Mouse (Mus musculus): ENCODE results near the gene Rilp. TPM values are rescaled to one million over a fixed set of nuclear protein-coding genes. Genes with fewer than 3 reads are reported as not detected.

Gene Rilp
- total and polyA plus RNA-seq, 3 experiments: 0.19 to 0.65 TPM; not detected in 1

DNA sequence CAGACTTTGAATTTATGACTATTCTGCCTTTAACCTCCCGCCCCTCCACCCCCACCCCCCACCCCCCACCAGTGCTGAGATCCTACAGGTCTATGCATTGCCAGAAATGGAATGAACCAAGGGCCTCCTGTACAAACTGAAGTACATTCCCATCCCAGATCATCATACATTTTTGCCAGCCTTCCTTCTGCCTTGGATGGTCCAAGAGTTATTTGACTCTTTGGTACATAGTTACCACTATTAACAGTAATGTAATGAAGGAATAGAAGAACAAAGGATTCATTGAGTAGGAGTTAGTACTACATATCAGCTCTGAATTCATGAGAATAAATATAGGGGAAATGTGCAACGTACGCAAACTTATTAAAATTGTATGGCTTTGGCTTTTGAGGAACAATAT, 23.7 kb upstream of the Rilp start:
- no peak for DNase-seq (ENCODE audit: low read depth, low spot score)
- Histone ChIP-seq H3K36me3 (ENCODE audit: control insufficient read depth in 1 of 2, insufficient read depth in 2 of 2, low read length in 2 of 2) (peaks cover 22 to 27% of the 10 kb centered on the region in 2 experiments), H3K4me3 (ENCODE audit: control insufficient read depth in 1 of 2, insufficient read depth in 1 of 2, low read depth in 2 of 2, low read length in 2 of 2) (peak overlapping the region; percentile 36 to 51), H3K9me3 (replicated peaks; ENCODE audit: insufficient read depth, low read length) (no peaks in the 10 kb centered on the region), H3K9ac (ENCODE audit: control insufficient read depth, low read depth, low read length, poor library complexity, severe bottlenecking) (peak overlapping the region; percentile 60), H3K4me1 (ENCODE audit: control insufficient read depth in 1 of 2, insufficient read depth in 2 of 2, low read length in 2 of 2) (peaks cover 5 to 12% of the 10 kb centered on the region in 2 experiments; a peak in 3 of 4 replicates), H3K27ac (ENCODE audit: control insufficient read depth, low read depth, low read length) (peak overlapping the region; percentile 53), H3K27me3 (ENCODE audit: control insufficient read depth in 1 of 2, insufficient read depth in 2 of 2, low read length in 2 of 2) (no peaks in the 10 kb centered on the region), H3K79me2 (ENCODE audit: control insufficient read depth, insufficient read depth, low read length, poor library complexity) (peaks cover 30% of the 10 kb centered on the region)
- TF ChIP-seq ETS1 (IDR thresholded peaks at IDR 0.05; ENCODE audit: low read depth, low read length) (0 out of 2 replicates have a peak, but pooled peaks have one; percentile 0), BHLHE40 (IDR thresholded peaks at IDR 0.05; ENCODE audit: borderline replicate concordance, low read depth, low read length) (no peak), MAFK (IDR thresholded peaks at IDR 0.05; ENCODE audit: borderline replicate concordance, low read depth, low read length) (0 out of 2 replicates have a peak, but pooled peaks have one; percentile 0)

DNA sequence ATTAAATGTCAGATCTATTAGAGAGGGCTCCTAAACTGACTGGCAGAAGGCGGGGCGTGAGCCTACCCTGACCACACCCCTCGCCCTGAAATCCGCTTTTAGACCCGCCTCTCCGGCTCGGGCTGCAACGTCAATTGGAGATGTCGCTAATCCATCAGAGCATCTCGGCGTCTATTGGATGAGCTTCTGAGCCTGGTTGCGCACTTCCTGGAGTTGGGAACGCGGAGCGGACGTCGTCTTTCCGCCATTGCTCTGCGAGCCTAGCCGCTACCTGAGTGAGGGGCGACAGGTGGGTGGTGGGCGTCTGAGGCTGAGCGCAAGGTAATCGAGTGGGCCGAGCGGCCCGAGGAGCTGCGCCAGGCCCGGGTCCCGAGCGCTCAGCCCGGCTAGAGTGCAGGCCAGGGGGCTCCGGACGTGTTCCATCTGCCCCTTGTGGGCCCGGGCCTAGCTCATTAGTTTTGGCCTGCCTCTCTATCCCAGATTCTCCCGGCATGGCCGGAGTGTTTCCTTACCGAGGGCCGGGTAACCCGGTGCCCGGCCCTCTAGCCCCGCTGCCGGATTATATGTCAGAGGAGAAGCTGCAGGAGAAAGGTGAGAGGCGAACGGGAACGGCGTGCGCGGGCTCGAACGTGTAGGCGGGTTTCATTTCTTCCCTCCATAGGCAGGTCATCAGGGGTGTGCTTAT, 23.2 kb upstream of the Rilp start, which contains the start of gene Prpf8:
Gene Prpf8 (plus strand): TSS at position 216 of the 685 bp plus-strand sequence.
- Histone ChIP-seq H3K4me3 (ENCODE audit: control insufficient read depth in 1 of 2, insufficient read depth in 1 of 2, low read depth in 2 of 2, low read length in 2 of 2) (peak within 1 kb of the TSS; percentile 92 to 97), H3K27ac (ENCODE audit: control insufficient read depth, low read depth, low read length) (peak within 1 kb of the TSS; percentile 80), H3K79me2 (ENCODE audit: control insufficient read depth, insufficient read depth, low read length, poor library complexity) (peaks cover 30% of the 10 kb centered on the region), H3K9ac (ENCODE audit: control insufficient read depth, low read depth, low read length, poor library complexity, severe bottlenecking) (peak within 1 kb of the TSS; percentile 96), H3K27me3 (ENCODE audit: control insufficient read depth in 1 of 2, insufficient read depth in 2 of 2, low read length in 2 of 2) (no peaks in the 10 kb centered on the region), H3K4me1 (ENCODE audit: control insufficient read depth in 1 of 2, insufficient read depth in 2 of 2, low read length in 2 of 2) (peaks cover 5 to 8% of the 10 kb centered on the region in 2 experiments; a peak in 3 of 4 replicates), H3K9me3 (replicated peaks; ENCODE audit: insufficient read depth, low read length) (no peaks in the 10 kb centered on the region), H3K36me3 (ENCODE audit: control insufficient read depth in 1 of 2, insufficient read depth in 2 of 2, low read length in 2 of 2) (peaks cover 20 to 31% of the 10 kb centered on the region in 2 experiments)
- peak; percentile 100 for DNase-seq (ENCODE audit: low read depth, low spot score)
- 0 out of 2 replicates have a peak, but pooled peaks have one; percentile 16 for TF ChIP-seq TCF12 (IDR thresholded peaks at IDR 0.05; ENCODE audit: low read depth, low read length)
- no peak for TF ChIP-seq UBTF (IDR thresholded peaks at IDR 0.05; ENCODE audit: borderline replicate concordance, insufficient read depth, low read depth, low read length)
- TF ChIP-seq EP300 (IDR thresholded peaks at IDR 0.05; ENCODE audit: low read depth in 1 of 2, low read length in 2 of 2): no peak; a peak in 1 of 4 replicates
- TF ChIP-seq MYC (IDR thresholded peaks at IDR 0.05; ENCODE audit: low read depth, low read length): peak; percentile 86
- TF ChIP-seq GABPA (IDR thresholded peaks at IDR 0.05; ENCODE audit: low read depth, low read length): peak; percentile 63; the same call in 1 of the 2 replicates
- TF ChIP-seq E2F4 (IDR thresholded peaks at IDR 0.05; ENCODE audit: borderline replicate concordance, low read depth, low read length): no peak
- TF ChIP-seq ZC3H11A (IDR thresholded peaks at IDR 0.05; ENCODE audit: low read depth, low read length): no peak
- TF ChIP-seq RAD21 (IDR thresholded peaks at IDR 0.05; ENCODE audit: low read depth, low read length): no peak
- TF ChIP-seq MXI1 (IDR thresholded peaks at IDR 0.05; ENCODE audit: low read depth, low read length): peak; percentile 77
- TF ChIP-seq HCFC1 (IDR thresholded peaks at IDR 0.05; ENCODE audit: low read depth, low read length): peak; percentile 94
- TF ChIP-seq NRF1 (IDR thresholded peaks at IDR 0.05; ENCODE audit: insufficient read depth, low read depth, low read length, poor library complexity, severe bottlenecking): peak; percentile 52; the same call in 1 of the 2 replicates
- 0 out of 2 replicates have a peak, but pooled peaks have one; percentile 51 for TF ChIP-seq ZKSCAN1 (IDR thresholded peaks at IDR 0.05; ENCODE audit: low read depth, low read length)
- TF ChIP-seq POLR2AphosphoS2 (IDR thresholded peaks at IDR 0.05; ENCODE audit: low read length): peak; percentile 86
- TF ChIP-seq NELFE (IDR thresholded peaks at IDR 0.05; ENCODE audit: low read depth, low read length): peak; percentile 90
- TF ChIP-seq MAZ (IDR thresholded peaks at IDR 0.05; ENCODE audit: low read depth, low read length): peak; percentile 71; the same call in 1 of the 2 replicates
- 0 out of 2 replicates have a peak, but pooled peaks have one; percentile 11 for TF ChIP-seq MYB (IDR thresholded peaks at IDR 0.05; ENCODE audit: low read depth, low read length)
- TF ChIP-seq POLR2A (IDR thresholded peaks at IDR 0.05; ENCODE audit: control insufficient read depth in 1 of 2, insufficient read depth in 1 of 2, low read depth in 1 of 2, low read length in 2 of 2, poor library complexity in 1 of 2): peak; percentile 70 to 89
- TF ChIP-seq MEF2A (IDR thresholded peaks at IDR 0.05; ENCODE audit: extremely low read depth, insufficient replicate concordance, low read depth, low read length, poor library complexity, severe bottlenecking): no peak
- peak; percentile 87 for TF ChIP-seq CHD2 (IDR thresholded peaks at IDR 0.05; ENCODE audit: low read length)
- TF ChIP-seq MAX (IDR thresholded peaks at IDR 0.05; ENCODE audit: low read length): peak; percentile 78
- TF ChIP-seq SIN3A (IDR thresholded peaks at IDR 0.05; ENCODE audit: low read length): peak; percentile 93
- no peak for TF ChIP-seq CTCF (IDR thresholded peaks at IDR 0.05 in 2 of 3, conservative IDR thresholded peaks at IDR 0.05 in 1 of 3; ENCODE audit: control insufficient read depth in 1 of 3, insufficient read depth in 1 of 3, low read depth in 2 of 3, low read length in 3 of 3, poor library complexity in 1 of 3, severe bottlenecking in 1 of 3)
- peak; percentile 87 for TF ChIP-seq KAT2A (conservative IDR thresholded peaks at IDR 0.05; ENCODE audit: low read depth, low read length)
- TF ChIP-seq ELF1 (IDR thresholded peaks at IDR 0.05; ENCODE audit: low read depth, low read length): peak; percentile 96
- peak; percentile 73; the same call in 1 of the 2 replicates for TF ChIP-seq ZMIZ1 (IDR thresholded peaks at IDR 0.05; ENCODE audit: low read depth, low read length)
- TF ChIP-seq TBP (IDR thresholded peaks at IDR 0.05; ENCODE audit: low read depth, low read length): peak; percentile 83

Data from MEL (cell line).